Mouse (Mus musculus) liver, postnatal 0 days (tissue): ENCODE data around the gene Fbxo36.

Experiments
- CTCF ChIP-seq: sonication (generic); IDR thresholded peaks from 2 replicates; pipeline ENCODE4 v1.5.1; 2016; ENCODE audit warnings: antibody characterized with exemption, low read depth
- EP300 ChIP-seq: IDR thresholded peaks from 2 replicates; pipeline ENCODE4 v1.6.1; 2016; ENCODE audit warnings: antibody characterized with exemption, low read depth, mild to moderate bottlenecking

DNA sequence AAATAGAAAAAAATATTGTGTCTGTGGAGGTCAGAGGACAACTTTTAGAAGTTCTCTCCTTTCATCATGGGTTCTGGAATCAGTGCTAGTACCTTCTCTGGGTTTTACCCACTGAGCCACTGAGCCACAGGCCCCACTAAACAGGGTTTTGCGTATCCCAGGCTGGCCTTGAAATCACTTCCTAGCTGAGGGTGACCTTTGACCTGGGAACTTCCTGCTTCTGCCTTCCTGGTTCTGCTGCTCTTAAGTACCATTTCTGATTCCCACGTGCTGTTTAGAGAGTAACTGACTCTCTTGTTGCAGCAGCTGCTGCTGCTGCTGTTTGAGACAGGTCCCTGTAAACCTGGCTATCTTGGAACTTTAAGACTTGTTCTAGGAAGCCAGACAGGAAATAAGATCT is 25.0 kb downstream of the Fbxo36 start:
- TF ChIP-seq CTCF = no peak
- no peak for TF ChIP-seq EP300
